In the genomic region with DNA sequence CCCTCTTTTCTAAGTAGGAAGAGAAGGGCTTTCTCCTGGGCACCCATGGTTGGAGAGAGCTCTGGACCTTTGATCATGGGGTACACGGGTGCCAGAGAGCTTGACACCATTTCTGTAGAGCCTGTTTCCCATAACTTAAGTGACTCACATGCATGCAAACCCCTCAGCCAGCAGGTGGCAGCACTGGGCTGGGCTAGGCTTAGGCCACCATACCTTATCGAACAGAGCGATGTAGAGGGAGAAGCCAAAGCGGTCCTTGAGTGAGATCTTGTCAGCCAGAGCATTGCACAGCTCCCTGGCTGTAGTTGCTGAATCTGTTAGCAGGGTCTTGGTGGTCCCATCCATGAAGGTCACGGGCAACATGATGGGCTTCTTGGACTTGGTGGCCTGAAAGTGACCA, we compare ENCODE assay signal across 9 mouse cellular contexts. TPM values are rescaled to one million over a fixed set of nuclear protein-coding genes. Genes with fewer than 3 reads are reported as not detected.
A peak's percentile ranks its signal among the peaks of the same experiment; 100 is the strongest.
DNase-seq lines count a peak whose midpoint lies in the region; ATAC-seq and TF ChIP-seq lines count a peak whose summit lies in the region.
"Had no signal": no experiment of that assay in that cellular context is flagged by ENCODE, and none has a peak within 500 bp of the region (broad histone marks: within the 10 kb centered on the region; RNA-seq: fewer than 3 reads in every experiment).

No protein-coding gene starts in this region.

- peak; percentile 58 for TF ChIP-seq RAD21 in MEL (IDR thresholded peaks at IDR 0.05; ENCODE audit: low read depth, low read length)

- no peak overlapping the region for H3K9ac ChIP-seq in MEL (ENCODE audit: control insufficient read depth, low read depth, low read length, poor library complexity, severe bottlenecking)
- no peak overlapping the region for H3K9ac ChIP-seq in forebrain, embryonic 16.5 days (replicated peaks; ENCODE audit: low read depth, low read length)
- no peak overlapping the region for H3K9ac ChIP-seq in hindbrain, embryonic 14.5 days
- H3K9ac ChIP-seq: lung, embryonic 15.5 days had no signal

- no peaks in the 10 kb centered on the region for H3K36me3 ChIP-seq in MEL (ENCODE audit: control insufficient read depth in 1 of 2, insufficient read depth in 2 of 2, low read length in 2 of 2)
- no peaks in the 10 kb centered on the region for H3K36me3 ChIP-seq in forebrain, embryonic 16.5 days (ENCODE audit: control insufficient read depth, insufficient read depth)
- peaks cover 13% of the 10 kb centered on the region; the same call in 1 of the 2 replicates for H3K36me3 ChIP-seq in hindbrain, embryonic 14.5 days (replicated peaks; ENCODE audit: control insufficient read depth, insufficient read depth)
- H3K36me3 ChIP-seq: lung, embryonic 15.5 days had no signal

- H3K4me2 ChIP-seq in forebrain, embryonic 16.5 days (ENCODE audit: low read length), result no peak overlapping the region
- no peak overlapping the region for H3K4me2 ChIP-seq in hindbrain, embryonic 14.5 days (replicated peaks)
- H3K4me2 ChIP-seq: lung, embryonic 15.5 days had no signal

- no peaks in the 10 kb centered on the region for H3K79me2 ChIP-seq in MEL (ENCODE audit: control insufficient read depth, insufficient read depth, low read length, poor library complexity)

- no peaks in the 10 kb centered on the region for H3K4me1 ChIP-seq in MEL (ENCODE audit: control insufficient read depth in 1 of 2, insufficient read depth in 2 of 2, low read length in 2 of 2)
- H3K4me1 ChIP-seq in forebrain, embryonic 16.5 days (replicated peaks; ENCODE audit: control insufficient read depth, insufficient read depth, low read length), result no peaks in the 10 kb centered on the region
- no peaks in the 10 kb centered on the region for H3K4me1 ChIP-seq in hindbrain, embryonic 14.5 days (replicated peaks; ENCODE audit: control insufficient read depth, insufficient read depth, low read length)
- H3K4me1 ChIP-seq: lung, embryonic 15.5 days had no signal

- no peak for TF ChIP-seq EP300 in MEL (IDR thresholded peaks at IDR 0.05; ENCODE audit: low read depth in 1 of 2, low read length in 2 of 2)

- peak; percentile 82 to 97 (median 87) for TF ChIP-seq CTCF in MEL (IDR thresholded peaks at IDR 0.05 in 2 of 3, conservative IDR thresholded peaks at IDR 0.05 in 1 of 3; ENCODE audit: control insufficient read depth in 1 of 3, insufficient read depth in 1 of 3, low read depth in 2 of 3, low read length in 3 of 3, poor library complexity in 1 of 3, severe bottlenecking in 1 of 3)

- 26% methylated on average over 5 of the region's 5 CpGs for WGBS in forebrain, embryonic 16.5 days
- WGBS in hindbrain, embryonic 14.5 days, result 26% methylated on average over 5 of the region's 5 CpGs

- no peaks in the 10 kb centered on the region for H3K27me3 ChIP-seq in MEL (ENCODE audit: control insufficient read depth in 1 of 2, insufficient read depth in 2 of 2, low read length in 2 of 2)
- no peaks in the 10 kb centered on the region for H3K27me3 ChIP-seq in forebrain, embryonic 16.5 days (replicated peaks; ENCODE audit: control insufficient read depth, insufficient read depth, low read length)
- H3K27me3 ChIP-seq in hindbrain, embryonic 14.5 days (ENCODE audit: control insufficient read depth, insufficient read depth, low read length), result no peaks in the 10 kb centered on the region
- H3K27me3 ChIP-seq: lung, embryonic 15.5 days had no signal

- H3K4me3 ChIP-seq in MEL (ENCODE audit: control insufficient read depth in 1 of 2, insufficient read depth in 1 of 2, low read depth in 2 of 2, low read length in 2 of 2), result no peak overlapping the region
- no peak overlapping the region for H3K4me3 ChIP-seq in forebrain, embryonic 16.5 days (replicated peaks; ENCODE audit: low read length)
- H3K4me3 ChIP-seq in hindbrain, embryonic 14.5 days (replicated peaks; ENCODE audit: low read length), result no peak overlapping the region
- H3K4me3 ChIP-seq: lung, embryonic 15.5 days had no signal

- peak; percentile 79 for ATAC-seq in cerebellum, adult (ENCODE audit: insufficient number of reproducible peaks, low FRiP score, low TSS enrichment)
- peak; percentile 65 for ATAC-seq in forebrain, embryonic 16.5 days
- peak; percentile 71; the same call in 1 of the 2 replicates for ATAC-seq in hindbrain, embryonic 14.5 days (ENCODE audit: low FRiP score)

- no peak for TF ChIP-seq POLR2A in MEL (IDR thresholded peaks at IDR 0.05; ENCODE audit: control insufficient read depth in 1 of 2, insufficient read depth in 1 of 2, low read depth in 1 of 2, low read length in 2 of 2, poor library complexity in 1 of 2)

- H3K27ac ChIP-seq in MEL (ENCODE audit: control insufficient read depth, low read depth, low read length), result no peak overlapping the region
- no peak overlapping the region for H3K27ac ChIP-seq in forebrain, embryonic 16.5 days (ENCODE audit: low read length)
- H3K27ac ChIP-seq in hindbrain, embryonic 14.5 days, result no peak overlapping the region
- H3K27ac ChIP-seq: lung, embryonic 15.5 days had no signal

- DNase-seq in MEL (ENCODE audit: low read depth, low spot score), result peak; percentile 82
- peak; percentile 90 for DNase-seq in hindbrain, embryonic 14.5 days (ENCODE audit: low spot score)
- peak; percentile 60 to 81 for DNase-seq in layer of hippocampus, postnatal 14 days (ENCODE audit: low spot score in 2 of 2)
- DNase-seq in lung, postnatal 25 days (ENCODE audit: low spot score), result peak; percentile 84
- DNase-seq in retina, postnatal 7 days (ENCODE audit: low read depth, low spot score), result peak; percentile 76
- DNase-seq in urinary bladder, adult 2 months (ENCODE audit: low spot score), result peak; percentile 68

- H3K9me3 ChIP-seq in MEL (replicated peaks; ENCODE audit: insufficient read depth, low read length), result no peaks in the 10 kb centered on the region
- H3K9me3 ChIP-seq in forebrain, embryonic 16.5 days (ENCODE audit: control insufficient read depth, low read length), result no peaks in the 10 kb centered on the region
- no peaks in the 10 kb centered on the region for H3K9me3 ChIP-seq in hindbrain, embryonic 14.5 days (ENCODE audit: control insufficient read depth, low read length)
- H3K9me3 ChIP-seq: lung, embryonic 15.5 days had no signal

TF ChIP-seq in MEL, 35 proteins besides CTCF, POLR2A, EP300 and RAD21:
- TF ChIP-seq ZC3H11A (IDR thresholded peaks at IDR 0.05; ENCODE audit: low read depth, low read length), result no peak; the same call in 1 of the 2 replicates
- TF ChIP-seq SMC3 (IDR thresholded peaks at IDR 0.05; ENCODE audit: low read depth, low read length), result peak; percentile 81

RNA-seq across cellular contexts. Expression of gene Myo7a, which starts 47.7 kb away (rescaled TPM):
- 1.3 and 1.4 TPM in 2 replicates for total RNA-seq in MEL (2012; rRNA removed)
- polyA plus RNA-seq in MEL (2012; ENCODE audit: insufficient read depth in 1 of 2, insufficient read length in 2 of 2, low read depth in 1 of 2, low replicate concordance in 2 of 2, missing spikeins in 1 of 2), result 1 to 10 TPM in 1 of 2 experiments, not detected in 1; 7.5 TPM
- 17.9 and 18.1 TPM in 2 replicates for polyA plus RNA-seq in forebrain, embryonic 16.5 days (2015; fragmentation: Nextera tagmentation; extraction: Ambion mirVana)
- polyA plus RNA-seq in hindbrain, embryonic 14.5 days (2014; fragmentation: Nextera tagmentation; extraction: Ambion mirVana), result 20.0 and 24.3 TPM in 2 replicates
- total RNA-seq in layer of hippocampus, postnatal 14 days (2021), result 10 to 100 TPM; 13.5 to 14.4 TPM
- polyA plus RNA-seq in urinary bladder, adult 2 months (2012; rRNA removed), result 29.5 and 35.3 TPM in 2 replicates
